Mouse (Mus musculus) forebrain, embryonic 12.5 days (tissue): ENCODE measurements around the gene Retreg1. TPM values are rescaled to one million over a fixed set of nuclear protein-coding genes. Genes with fewer than 3 reads are reported as not detected.

ENCODE experiments used
- ATAC-seq: fragments of 200-750 bp; cut with Nextera tagmentation; 2 replicates; pipeline ENCODE4 v1.8.0; 2017; ENCODE audit warnings: moderate TSS enrichment; ENCODE audit not compliant: low FRiP score
- H3K27ac ChIP-seq: fragments of 300-500 bp; sonication (generic); 2 replicates; pipeline ENCODE4 v1.5.1; 2016; ENCODE audit warnings: mild to moderate bottlenecking
- H3K27me3 ChIP-seq: fragments of 300-500 bp; sonication (generic); 2 replicates; pipeline ENCODE4 v1.6.1; 2016; ENCODE audit warnings: mild to moderate bottlenecking
- H3K36me3 ChIP-seq: fragments of 300-500 bp; sonication (generic); replicated peaks from 2 replicates; pipeline ENCODE4 v1.6.1; 2016; ENCODE audit warnings: mild to moderate bottlenecking
- H3K4me1 ChIP-seq: fragments of 300-500 bp; sonication (generic); 2 replicates; pipeline ENCODE4 v1.6.1; 2016
- H3K4me2 ChIP-seq: fragments of 300-500 bp; sonication (generic); 2 replicates; pipeline ENCODE4 v1.6.1; 2016; ENCODE audit warnings: mild to moderate bottlenecking, moderate library complexity
- H3K4me3 ChIP-seq: fragments of 300-500 bp; sonication (generic); replicated peaks from 2 replicates; pipeline ENCODE4 v1.5.1; 2016; ENCODE audit warnings: mild to moderate bottlenecking
- H3K9ac ChIP-seq: fragments of 300-500 bp; sonication (generic); 2 replicates; pipeline ENCODE4 v1.6.1; 2016; ENCODE audit warnings: mild to moderate bottlenecking
- H3K9me3 ChIP-seq: fragments of 300-500 bp; sonication (generic); 2 replicates; pipeline ENCODE4 v1.6.1; 2016
- WGBS: fragments of 180-500 bp; shearing (Covaris S2); methylation state at CpG from one replicate; pipeline ENCODE4 v1.1.7; 2016; 5-methylcytosine and 5-hydroxymethylcytosine counted together
- polyA plus RNA-seq: library from polyadenylated mRNA; unstranded; fragments of >200 nt; fragmentation: Nextera tagmentation; extraction: Ambion mirVana; gene quantifications from 2 replicates; pipeline ENCODE4 v1.2.1, GENCODE M21; 2016

The Retreg1 gene
- polyA plus RNA-seq, 1 experiment from 2014 or later, result 2.8 TPM

DNA sequence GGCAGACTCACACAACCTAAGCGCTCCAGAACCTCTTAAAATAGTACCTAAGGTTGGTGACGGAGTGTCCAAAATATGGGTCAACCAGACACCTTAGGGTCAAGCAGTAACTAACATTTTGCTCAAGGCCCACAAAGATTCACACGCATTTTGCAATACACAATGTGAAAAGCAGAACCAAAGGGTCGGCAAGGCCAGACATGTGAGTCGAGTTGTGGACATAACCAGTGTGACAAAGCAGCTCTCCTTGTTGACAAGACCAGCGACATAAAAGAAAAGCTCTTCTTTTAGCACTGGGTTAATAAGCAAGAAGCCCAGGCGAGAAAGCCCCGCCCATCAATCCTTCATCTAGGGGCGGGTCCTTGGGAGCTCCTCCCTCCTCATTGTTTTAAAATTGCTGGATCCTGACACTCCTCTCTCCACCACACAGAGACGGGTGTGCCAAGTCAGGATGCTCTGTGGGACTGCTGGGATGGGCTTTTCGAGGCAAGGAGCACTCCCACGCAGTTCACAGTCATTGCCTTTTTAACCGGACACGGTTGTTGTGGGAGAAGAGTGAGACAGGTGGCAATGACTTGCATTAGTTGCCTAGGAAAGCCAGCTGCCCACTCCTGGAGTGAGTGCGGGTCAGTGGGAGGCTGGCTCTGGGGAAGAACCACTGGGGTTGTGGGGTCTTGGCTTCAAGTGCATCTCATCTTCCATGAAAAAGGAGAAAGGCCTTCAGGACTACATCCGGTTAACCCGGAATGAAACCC lies 7.9 kb upstream of the Retreg1 start:
- Histone ChIP-seq H3K4me2 (no peak overlapping the region), H3K27me3 (no peaks in the 10 kb centered on the region), H3K4me1 (no peaks in the 10 kb centered on the region), H3K9me3 (0 out of 2 replicates have a peak, but pooled peaks cover 6% of the 10 kb centered on the region), H3K4me3 (no peak overlapping the region), H3K36me3 (no peaks in the 10 kb centered on the region; the same call in 1 of the 2 replicates), H3K9ac (no peak overlapping the region), H3K27ac (no peak overlapping the region)
- ATAC-seq, result no peak
- WGBS, result 88% methylated on average over 17 of the region's 17 CpGs

DNA sequence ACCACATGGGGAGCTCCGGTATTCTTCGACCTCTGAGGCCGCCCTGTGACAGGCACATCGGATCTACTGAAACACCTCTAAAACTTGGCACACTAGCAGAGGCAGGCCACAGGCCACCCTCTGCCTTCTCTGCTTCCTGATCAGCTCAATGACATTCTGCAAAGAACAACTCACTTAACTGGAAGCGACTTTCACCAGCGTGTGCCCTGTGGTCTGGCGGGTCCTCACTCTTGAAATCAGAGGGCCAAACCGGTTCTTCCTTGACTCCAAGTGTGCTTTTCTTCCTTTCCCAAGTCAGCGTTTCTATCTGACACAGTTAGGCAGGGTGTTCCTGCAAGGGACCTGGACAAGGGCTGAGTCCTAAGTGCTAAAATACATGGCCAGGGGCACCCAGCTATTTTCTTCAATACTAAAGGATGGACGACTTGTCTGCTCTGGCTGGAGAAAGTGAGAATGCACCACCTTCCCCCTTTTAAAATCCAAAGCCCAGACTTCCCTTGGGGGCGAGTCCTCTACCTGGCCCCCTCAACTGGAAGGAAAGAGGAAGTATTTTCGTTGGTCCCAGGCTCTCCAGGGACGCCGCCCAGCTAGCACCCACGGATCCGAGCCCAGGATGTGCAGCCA lies 406 bp upstream of the Retreg1 start:
- Histone ChIP-seq H3K4me1 (peaks cover 22% of the 10 kb centered on the region), H3K27ac (no peak overlapping the region), H3K36me3 (no peaks in the 10 kb centered on the region), H3K4me3 (peak overlapping the region; percentile 83), H3K9me3 (0 out of 2 replicates have a peak, but pooled peaks cover under 1% of the 10 kb centered on the region), H3K4me2 (peak overlapping the region; percentile 99), H3K27me3 (peaks cover 34% of the 10 kb centered on the region), H3K9ac (peak overlapping the region; percentile 80)
- 14% methylated on average over 16 of the region's 16 CpGs for WGBS
- peak; percentile 13; the same call in 1 of the 2 replicates for ATAC-seq

DNA sequence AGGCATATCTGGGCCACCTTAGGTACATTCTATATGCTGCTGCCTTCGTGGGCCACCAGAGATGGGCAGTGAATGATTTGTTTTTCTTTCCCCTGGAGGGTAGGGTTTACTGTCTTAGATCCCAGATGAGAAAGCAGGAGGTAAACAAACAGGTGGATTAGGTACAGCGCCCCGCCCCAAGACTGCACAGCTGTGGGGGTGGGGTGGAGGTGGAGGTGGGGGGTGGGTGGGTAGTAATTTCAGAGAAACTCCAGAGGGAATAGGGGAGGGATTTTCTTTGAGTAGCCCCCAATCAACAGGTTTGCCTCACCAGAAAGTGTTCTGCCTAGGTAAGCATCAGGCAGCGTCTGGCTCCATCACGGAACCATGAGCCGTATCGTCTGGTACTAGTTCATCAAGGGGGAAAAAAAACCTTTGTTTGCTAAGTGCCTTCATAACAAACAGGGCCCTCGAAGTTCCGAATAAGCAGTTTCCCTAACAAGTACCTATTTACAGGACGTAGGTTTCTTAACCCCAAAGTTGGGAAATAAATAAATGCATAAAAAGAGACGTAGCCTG lies 1.1 kb downstream of the Retreg1 start:
- peaks cover 22% of the 10 kb centered on the region for H3K4me1 ChIP-seq
- H3K9ac ChIP-seq, result peak overlapping the region; percentile 80; the same call in 1 of the 2 replicates

DNA sequence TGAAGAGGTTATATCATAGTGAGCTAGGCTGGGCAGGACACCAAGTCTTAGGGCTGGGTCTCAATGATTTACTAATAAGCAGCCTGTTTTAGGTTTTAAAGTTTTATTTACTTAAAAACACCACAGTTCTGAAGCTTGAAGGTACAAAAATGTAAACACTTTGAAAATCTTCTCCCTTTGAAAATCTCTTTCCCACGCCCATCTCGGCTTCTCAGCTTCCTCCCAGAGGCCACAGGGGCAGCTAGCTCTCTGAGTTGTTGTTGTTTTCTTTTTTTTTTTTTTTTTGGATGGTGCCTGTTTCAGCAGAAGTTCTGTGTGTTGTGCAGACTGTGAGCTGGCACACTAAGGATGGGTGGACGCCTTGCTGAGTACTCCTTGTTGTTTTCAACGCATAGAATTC lies 1.8 kb downstream of the Retreg1 start:
- no peaks in the 10 kb centered on the region for H3K9me3 ChIP-seq
- H3K27me3 ChIP-seq, result peaks cover 34% of the 10 kb centered on the region
- no peak overlapping the region for H3K4me2 ChIP-seq
- H3K4me3 ChIP-seq, result no peak overlapping the region
- H3K9ac ChIP-seq, result no peak overlapping the region
- no peak overlapping the region for H3K27ac ChIP-seq
- H3K36me3 ChIP-seq, result no peaks in the 10 kb centered on the region
- 63% methylated on average over 4 of the region's 4 CpGs for WGBS
- no peak for ATAC-seq
- peaks cover 22% of the 10 kb centered on the region for H3K4me1 ChIP-seq

More for the DNA sequence above, 1.1 kb downstream of the Retreg1 start:
- no peak for ATAC-seq
- Histone ChIP-seq H3K4me2 (peak overlapping the region; percentile 99), H3K36me3 (no peaks in the 10 kb centered on the region), H3K27me3 (peaks cover 34% of the 10 kb centered on the region), H3K4me3 (peak overlapping the region; percentile 83), H3K9me3 (no peaks in the 10 kb centered on the region), H3K27ac (no peak overlapping the region)
- WGBS, result 13% methylated on average over 11 of the region's 11 CpGs

DNA sequence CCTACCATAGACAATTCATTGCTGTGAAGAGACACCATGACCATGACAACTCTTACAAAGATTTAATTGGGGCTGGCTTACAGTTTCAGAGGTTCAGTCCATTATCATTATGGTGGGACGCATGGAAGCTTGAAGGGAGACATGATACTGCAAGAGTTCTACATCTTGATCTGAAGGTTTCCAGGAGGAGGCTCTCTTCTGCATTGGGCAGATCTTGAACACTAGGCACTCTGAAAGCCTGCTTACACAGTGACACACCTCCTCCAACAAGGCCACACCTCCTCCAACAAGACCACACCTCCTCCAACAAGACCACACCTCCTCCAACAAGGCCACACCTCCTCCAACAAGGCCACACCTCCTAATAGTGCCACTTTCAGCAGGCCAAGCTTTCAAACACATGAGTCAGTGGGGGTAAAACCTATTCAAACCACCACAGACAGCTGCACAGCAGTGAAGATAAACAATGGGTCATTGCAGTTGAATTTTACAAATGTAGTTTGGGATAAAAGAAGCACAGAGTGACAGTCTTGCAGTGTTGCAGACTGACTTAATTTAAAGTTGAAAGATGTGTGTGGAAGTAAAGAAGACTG lies 4.7 kb downstream of the Retreg1 start:
- Histone ChIP-seq H3K27me3 (peaks cover 19% of the 10 kb centered on the region), H3K27ac (no peak overlapping the region), H3K4me1 (peaks cover 11% of the 10 kb centered on the region), H3K4me2 (no peak overlapping the region), H3K9me3 (no peaks in the 10 kb centered on the region), H3K9ac (no peak overlapping the region), H3K4me3 (no peak overlapping the region), H3K36me3 (no peaks in the 10 kb centered on the region)
- no peak for ATAC-seq
- WGBS, result 86% methylated on average over 1 of the region's 1 CpGs

DNA sequence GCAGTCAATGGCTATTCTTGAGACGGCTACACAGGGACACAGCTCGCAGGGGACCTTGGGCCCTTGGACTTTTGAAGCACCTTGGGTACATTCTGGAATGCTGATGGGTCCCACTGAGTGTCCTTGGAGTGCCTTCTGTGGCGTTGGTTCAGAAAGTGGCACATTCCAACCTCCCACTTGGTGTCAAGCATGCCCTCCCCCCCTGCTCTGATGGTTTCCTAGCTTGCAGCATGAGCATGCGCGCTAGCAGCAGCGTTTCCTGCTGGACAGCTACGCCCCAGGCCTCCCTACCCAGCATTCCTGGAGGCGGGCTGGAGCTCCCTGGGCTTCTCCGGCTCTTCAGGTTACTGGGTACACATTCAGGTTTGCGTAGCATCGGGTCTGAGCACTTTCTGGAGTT lies 7.6 kb downstream of the Retreg1 start:
- 77% methylated on average over 11 of the region's 11 CpGs for WGBS
- Histone ChIP-seq H3K4me2 (no peak overlapping the region), H3K9me3 (no peaks in the 10 kb centered on the region), H3K4me1 (no peaks in the 10 kb centered on the region), H3K9ac (no peak overlapping the region), H3K4me3 (no peak overlapping the region), H3K36me3 (no peaks in the 10 kb centered on the region), H3K27me3 (no peaks in the 10 kb centered on the region), H3K27ac (no peak overlapping the region)
- ATAC-seq, result no peak

DNA sequence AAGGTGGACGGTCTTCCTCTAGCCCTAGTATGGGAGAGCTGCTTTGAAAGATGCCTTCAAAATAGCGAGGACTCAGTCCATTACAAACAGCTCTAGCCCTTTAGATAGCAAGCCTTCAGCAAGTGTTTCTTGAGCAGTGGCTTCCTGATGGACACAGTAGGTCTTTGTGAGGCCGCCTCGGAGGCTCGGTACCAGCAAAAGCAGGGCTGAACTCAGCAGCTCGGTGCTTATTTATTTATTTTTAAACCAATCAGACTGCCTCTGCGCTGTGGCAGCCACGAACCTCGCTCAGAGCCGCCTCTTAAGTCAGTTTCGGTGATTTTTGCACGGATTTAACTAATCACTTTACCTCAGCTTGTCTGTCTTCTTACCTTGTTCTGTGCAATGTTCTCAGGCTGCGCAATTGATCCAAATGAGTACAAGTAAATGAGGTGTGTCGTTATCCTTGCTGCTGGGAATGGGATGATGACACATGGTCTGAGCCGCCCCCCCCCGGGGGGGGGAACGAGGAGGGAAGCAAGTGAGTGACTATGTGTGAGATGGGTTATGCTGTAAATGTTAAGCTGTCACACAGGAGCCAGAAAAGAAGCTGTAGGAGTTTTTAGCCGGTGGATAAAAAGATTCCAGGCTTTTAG lies 11.4 kb downstream of the Retreg1 start:
- no peak for ATAC-seq
- H3K4me2 ChIP-seq, result no peak overlapping the region
- H3K4me1 ChIP-seq, result no peaks in the 10 kb centered on the region
- 67% methylated on average over 18 of the region's 18 CpGs for WGBS
- no peaks in the 10 kb centered on the region for H3K9me3 ChIP-seq
- H3K27ac ChIP-seq, result no peak overlapping the region
- H3K4me3 ChIP-seq, result no peak overlapping the region
- H3K9ac ChIP-seq, result no peak overlapping the region
- no peaks in the 10 kb centered on the region for H3K36me3 ChIP-seq
- no peaks in the 10 kb centered on the region for H3K27me3 ChIP-seq

DNA sequence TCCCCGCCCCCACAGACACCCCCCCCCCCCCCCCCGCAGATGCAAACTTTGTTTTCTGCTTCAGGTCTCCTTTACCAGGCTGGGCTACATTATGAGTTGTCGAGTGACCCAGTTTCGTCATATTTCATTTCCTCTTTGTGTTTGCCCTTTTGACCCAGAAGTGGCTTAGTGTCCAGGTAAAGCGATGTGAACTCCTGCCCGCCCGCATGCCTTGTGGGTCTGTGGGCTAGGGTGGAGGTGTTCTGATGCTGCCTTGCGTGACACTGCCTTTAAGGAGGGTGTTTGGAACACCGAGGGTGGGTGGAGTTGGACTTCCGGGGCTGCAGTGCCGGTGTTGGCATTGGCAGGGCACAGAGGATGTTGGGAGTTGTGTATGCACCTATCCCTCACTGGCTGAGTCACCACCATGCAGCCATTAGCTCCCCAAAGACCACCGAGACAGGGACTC lies 15.7 kb downstream of the Retreg1 start:
- no peak for ATAC-seq
- H3K9me3 ChIP-seq, result no peaks in the 10 kb centered on the region
- H3K4me2 ChIP-seq, result no peak overlapping the region
- no peak overlapping the region for H3K4me3 ChIP-seq
- H3K27me3 ChIP-seq, result no peaks in the 10 kb centered on the region
- no peak overlapping the region for H3K9ac ChIP-seq
- H3K27ac ChIP-seq, result no peak overlapping the region
- H3K36me3 ChIP-seq, result no peaks in the 10 kb centered on the region
- WGBS, result 78% methylated on average over 11 of the region's 12 CpGs
- no peaks in the 10 kb centered on the region for H3K4me1 ChIP-seq

DNA sequence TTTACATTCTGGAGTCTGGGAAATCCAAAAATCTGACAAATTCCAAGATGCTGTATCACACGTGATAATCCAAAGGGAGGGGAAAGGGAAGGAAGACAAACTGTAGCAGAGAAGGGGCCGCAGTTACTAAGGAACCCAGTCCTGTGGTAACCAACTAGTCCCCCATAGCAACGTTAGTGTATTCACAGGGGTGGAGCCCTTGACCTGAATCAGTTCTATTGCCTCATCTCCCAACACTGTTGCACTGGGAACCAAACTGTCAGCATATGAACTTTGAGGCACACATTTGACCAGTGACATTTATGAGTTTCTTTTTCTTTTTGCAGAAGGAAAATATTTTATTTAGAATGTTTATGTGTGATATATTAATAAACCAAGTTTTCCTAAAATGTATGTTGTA lies 16.5 kb downstream of the Retreg1 start:
- H3K27me3 ChIP-seq, result no peaks in the 10 kb centered on the region
- 53% methylated on average over 3 of the region's 3 CpGs for WGBS

DNA sequence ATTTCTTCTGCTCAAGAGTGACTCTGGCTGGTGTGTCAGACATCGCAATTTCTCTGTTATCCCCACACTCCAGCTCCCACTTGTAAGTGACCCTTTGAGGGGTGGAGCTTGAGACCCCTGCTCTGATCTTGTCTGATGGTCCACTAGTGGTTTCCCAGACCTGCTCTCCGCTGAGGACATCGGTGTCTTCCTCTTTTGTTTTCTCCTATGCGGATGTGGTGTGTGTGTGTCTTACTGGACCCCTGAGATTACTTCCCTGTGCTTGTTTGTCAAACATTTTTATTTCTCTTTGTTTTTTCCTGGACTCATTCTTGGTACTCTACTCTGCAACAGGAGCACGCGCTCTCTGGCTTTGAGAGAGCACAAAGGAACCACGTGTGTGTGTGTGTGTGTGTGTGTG lies 18.9 kb downstream of the Retreg1 start:
- 88% methylated on average over 7 of the region's 7 CpGs for WGBS
- Histone ChIP-seq H3K4me2 (no peak overlapping the region), H3K9me3 (no peaks in the 10 kb centered on the region), H3K4me1 (no peaks in the 10 kb centered on the region), H3K36me3 (no peaks in the 10 kb centered on the region), H3K27me3 (no peaks in the 10 kb centered on the region), H3K4me3 (no peak overlapping the region), H3K27ac (no peak overlapping the region), H3K9ac (no peak overlapping the region)
- no peak for ATAC-seq

More for the DNA sequence above, 16.5 kb downstream of the Retreg1 start:
- Histone ChIP-seq H3K4me3 (no peak overlapping the region), H3K9ac (no peak overlapping the region), H3K4me1 (no peaks in the 10 kb centered on the region), H3K27ac (no peak overlapping the region), H3K4me2 (no peak overlapping the region), H3K9me3 (no peaks in the 10 kb centered on the region), H3K36me3 (no peaks in the 10 kb centered on the region)
- ATAC-seq, result no peak

DNA sequence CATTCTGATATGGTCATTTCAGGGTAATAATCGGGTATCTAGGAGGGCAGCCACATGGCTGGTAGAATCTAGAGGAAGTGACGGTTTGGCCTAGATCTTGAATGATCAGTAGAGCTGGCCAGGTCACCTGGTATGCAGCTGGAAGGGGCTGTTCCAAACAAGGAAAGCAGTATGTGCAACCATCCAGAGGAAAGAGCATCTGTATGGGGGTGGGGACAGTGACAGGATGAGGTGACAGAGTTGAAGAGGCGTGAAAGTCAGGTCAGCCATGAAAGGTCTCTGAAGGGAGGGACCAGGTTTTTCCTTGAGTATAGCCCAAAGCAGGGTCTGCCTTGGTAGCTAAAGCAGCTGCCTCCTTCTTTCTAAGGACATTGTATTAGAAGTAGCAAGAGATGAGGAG lies 22.6 kb downstream of the Retreg1 start:
- no peak overlapping the region for H3K4me2 ChIP-seq
- WGBS, result 94% methylated on average over 3 of the region's 3 CpGs
- H3K36me3 ChIP-seq, result no peaks in the 10 kb centered on the region
- no peak overlapping the region for H3K27ac ChIP-seq
- no peak overlapping the region for H3K4me3 ChIP-seq
- H3K27me3 ChIP-seq, result no peaks in the 10 kb centered on the region
- no peaks in the 10 kb centered on the region for H3K9me3 ChIP-seq
- ATAC-seq, result no peak
- no peaks in the 10 kb centered on the region for H3K4me1 ChIP-seq
- H3K9ac ChIP-seq, result no peak overlapping the region

DNA sequence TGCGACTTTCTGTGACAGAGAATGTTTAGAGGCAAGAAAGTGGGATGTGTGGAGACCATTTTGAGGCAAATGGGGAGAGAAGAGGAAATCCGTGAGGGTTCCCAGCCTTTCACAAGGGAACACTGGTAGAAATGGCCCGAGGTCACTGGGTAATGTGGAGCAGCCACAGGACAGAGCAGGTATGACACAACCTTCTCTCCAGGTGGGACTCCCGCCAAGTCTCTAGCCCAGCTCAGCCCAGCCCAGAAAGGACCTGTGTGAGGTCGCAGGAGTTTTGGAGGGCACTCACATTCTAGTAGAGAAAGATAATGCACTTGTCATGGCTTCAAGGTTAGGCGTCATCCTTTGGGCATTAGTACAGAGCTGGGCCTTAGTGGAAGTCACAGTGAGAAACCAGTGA lies 23.1 kb downstream of the Retreg1 start:
- no peak overlapping the region for H3K4me3 ChIP-seq
- H3K9me3 ChIP-seq, result no peaks in the 10 kb centered on the region
- no peak overlapping the region for H3K4me2 ChIP-seq
- H3K9ac ChIP-seq, result no peak overlapping the region
- H3K27me3 ChIP-seq, result no peaks in the 10 kb centered on the region
- ATAC-seq, result no peak
- no peak overlapping the region for H3K27ac ChIP-seq
- WGBS, result 91% methylated on average over 6 of the region's 6 CpGs
- H3K36me3 ChIP-seq, result no peaks in the 10 kb centered on the region
- no peaks in the 10 kb centered on the region for H3K4me1 ChIP-seq
